ENCODE assay signal across 14 mouse cellular contexts in genomic region chr12:9583380-9583779, GRCm38 (mm10). TPM values are rescaled to one million over a fixed set of nuclear protein-coding genes. Genes with fewer than 3 reads are reported as not detected.
"Had no signal": no experiment of that assay in that cellular context is flagged by ENCODE, and none has a peak within 500 bp of the region (broad histone marks: within the 10 kb centered on the region; RNA-seq: fewer than 3 reads in every experiment).

No protein-coding gene starts in this region.

- H3K4me3 ChIP-seq: left cerebral cortex, adult 2 months; liver, embryonic 15.5 days; midbrain, embryonic 13.5 days had no signal

- H3K4me2 ChIP-seq: liver, embryonic 11.5 days; liver, embryonic 15.5 days had no signal

- DNase-seq: kidney, adult 8-10 months; kidney, postnatal 25 days; lung, adult 2 months; lung, postnatal 36 days; right cerebral cortex, postnatal 4 days; thymus, postnatal 4 days had no signal

- H3K4me1 ChIP-seq: liver, embryonic 15.5 days had no signal

- H3K27ac ChIP-seq: left cerebral cortex, adult 2 months; limb, embryonic 13.5 days; liver, embryonic 15.5 days; midbrain, embryonic 13.5 days had no signal

- ATAC-seq: intestine, embryonic 16.5 days; lung, postnatal 0 days; midbrain, embryonic 13.5 days had no signal

- H3K9me3 ChIP-seq: limb, embryonic 13.5 days; liver, embryonic 15.5 days; midbrain, embryonic 13.5 days had no signal

- H3K36me3 ChIP-seq: liver, embryonic 15.5 days; midbrain, embryonic 13.5 days had no signal

- H3K9ac ChIP-seq: limb, embryonic 13.5 days; liver, embryonic 15.5 days; midbrain, embryonic 13.5 days had no signal

RNA-seq across cellular contexts. Expression of gene Osr1, which starts 13.5 kb away (rescaled TPM):
- total RNA-seq: megakaryocyte progenitor cell, adult 5-6 weeks had no signal
